Mouse (Mus musculus): ENCODE data around the gene Rpl36.
"Not testable (repeated sequence)": the region's sequence is repeated elsewhere in the genome, so short reads cannot be mapped to it uniquely, and the experiment has no call there.

Gene Rpl36

DNA sequence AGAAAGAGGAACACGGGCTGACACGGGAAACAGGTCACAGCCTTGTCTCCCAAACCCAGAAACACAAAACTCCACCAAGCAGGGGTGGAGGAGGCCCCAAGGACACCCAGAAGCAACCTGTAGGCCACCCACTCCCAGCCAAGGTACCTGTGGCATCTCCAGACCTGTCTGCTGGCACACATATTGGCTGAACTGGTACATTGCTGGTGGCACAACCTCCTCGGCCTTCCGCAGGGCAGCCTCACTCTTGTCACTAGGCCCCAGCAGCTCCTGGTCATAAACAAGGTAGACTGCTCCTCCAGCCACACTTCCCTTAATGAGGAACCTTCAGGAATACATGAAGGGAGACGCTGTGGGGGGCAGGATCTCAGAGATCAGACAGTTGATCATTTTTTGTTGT, 4.5 kb upstream of the Rpl36 start:
- DNase-seq (ENCODE audit: low spot score), result peak; percentile 53

DNA sequence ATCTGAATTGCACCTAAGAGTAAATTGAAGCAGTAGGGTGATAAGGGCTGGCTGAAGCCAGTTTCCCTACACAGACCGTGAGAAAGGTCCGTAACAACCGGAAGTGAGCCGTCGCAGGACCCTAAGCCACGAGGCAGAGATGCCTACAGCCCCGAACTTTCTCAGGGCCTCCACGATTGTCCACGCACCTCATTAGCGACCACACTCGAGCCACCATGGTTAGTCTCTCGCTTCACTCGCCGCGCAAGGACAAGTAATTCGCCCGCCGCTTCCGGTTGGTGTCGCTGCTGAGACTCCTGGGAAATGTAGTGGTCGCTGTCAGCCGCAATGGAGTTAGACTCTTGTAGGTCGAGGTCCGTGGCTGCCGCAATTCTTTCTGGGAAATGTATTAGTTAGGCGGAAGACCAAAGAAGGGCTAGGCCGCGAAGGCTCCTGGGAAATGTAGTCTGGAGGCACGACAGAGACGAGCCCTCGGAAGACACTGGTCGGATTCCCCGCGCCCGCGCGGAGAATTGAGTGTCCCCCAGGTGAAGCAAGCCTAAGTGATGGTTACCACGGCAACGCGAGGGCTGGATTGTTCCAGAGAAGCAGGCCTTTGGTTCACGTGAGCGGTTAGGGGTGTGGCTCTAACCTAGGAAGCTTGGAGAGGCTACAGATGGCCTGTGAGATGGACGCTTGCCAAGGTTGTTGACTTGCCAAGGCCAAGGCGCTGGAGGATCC, 3.6 kb upstream of the Rpl36 start, which contains the start of gene 2410015M20Rik:
2410015M20Rik (minus strand) TSS at position 320 of the 720 bp plus-strand sequence.
- DNase-seq (ENCODE audit: low spot score), result peak; percentile 99

DNA sequence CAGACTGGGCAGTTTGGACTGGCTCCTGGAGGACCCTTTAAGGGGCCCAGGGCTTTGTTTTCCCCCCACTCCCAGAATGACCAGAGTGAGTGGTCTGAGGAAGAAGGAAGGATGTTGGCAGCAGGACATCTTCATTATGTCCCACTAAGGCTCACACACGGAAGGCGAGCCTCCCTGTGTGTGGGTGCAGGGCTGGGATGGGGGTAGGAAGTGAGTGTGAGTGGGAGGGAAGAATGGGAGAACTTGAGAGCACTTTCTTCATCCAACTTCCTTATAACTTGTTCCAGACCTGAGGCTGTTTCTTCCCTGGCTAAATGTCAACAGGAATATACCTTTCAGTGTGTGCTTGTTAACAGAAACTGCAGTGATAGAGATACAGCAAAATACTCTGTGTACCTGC, 1.9 kb upstream of the Rpl36 start:
- DNase-seq (ENCODE audit: low spot score), result no peak

DNA sequence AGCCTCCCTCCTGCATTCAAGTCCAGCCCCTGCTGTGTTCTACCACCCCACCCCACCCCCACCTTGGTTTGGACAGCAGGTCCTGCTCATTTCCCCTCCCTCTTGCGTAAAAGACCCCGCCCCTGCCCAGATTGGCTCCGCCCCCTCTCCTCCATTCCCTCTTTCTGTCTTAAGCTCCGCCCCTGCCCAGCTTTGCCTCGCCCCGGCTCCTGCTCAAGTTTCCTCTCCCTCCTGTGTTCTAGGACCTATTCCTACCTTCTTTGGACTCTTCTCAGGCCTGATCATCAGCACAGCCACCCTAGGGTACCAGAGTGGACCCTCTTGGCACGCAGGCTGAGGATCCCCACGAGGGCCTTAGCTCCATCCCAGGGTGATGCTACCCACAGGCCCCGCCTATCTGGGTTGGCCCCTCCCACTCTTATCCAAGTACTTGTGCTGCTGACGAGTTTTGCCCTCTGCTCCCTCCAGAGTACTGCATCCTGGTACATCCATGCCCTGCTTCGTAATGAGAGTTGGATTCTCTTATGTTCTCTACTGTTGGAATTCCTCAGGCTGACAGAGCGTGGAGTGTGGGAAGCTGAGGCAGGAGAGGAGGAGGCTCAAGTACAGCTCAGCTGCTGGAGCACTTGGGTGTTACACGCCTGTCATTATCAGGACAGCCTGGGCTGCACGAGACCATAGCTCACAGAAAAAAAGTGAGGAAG, 1.2 kb upstream of the Rpl36 start:
- no peak for DNase-seq (ENCODE audit: low spot score)

DNA sequence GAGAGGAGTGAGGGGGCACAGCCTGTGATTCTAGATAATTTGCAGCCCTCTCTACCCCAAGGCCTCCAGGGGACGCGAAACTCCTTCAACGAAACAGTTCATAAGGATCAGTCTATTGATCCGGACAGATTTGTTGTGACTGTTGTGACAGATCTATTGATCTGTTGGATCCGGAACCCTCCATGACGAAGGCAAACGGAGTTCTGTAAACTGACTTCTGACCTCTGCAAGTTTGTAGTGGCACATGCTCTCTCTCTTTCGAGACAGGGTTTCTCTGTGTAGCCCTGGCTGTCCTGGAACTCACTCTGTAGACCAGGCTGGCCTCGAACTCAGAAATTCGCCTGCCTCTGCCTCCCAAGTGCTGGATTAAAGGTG, 664 bp upstream of the Rpl36 start:
- not testable (repeated sequence) for DNase-seq (ENCODE audit: low spot score)

DNA sequence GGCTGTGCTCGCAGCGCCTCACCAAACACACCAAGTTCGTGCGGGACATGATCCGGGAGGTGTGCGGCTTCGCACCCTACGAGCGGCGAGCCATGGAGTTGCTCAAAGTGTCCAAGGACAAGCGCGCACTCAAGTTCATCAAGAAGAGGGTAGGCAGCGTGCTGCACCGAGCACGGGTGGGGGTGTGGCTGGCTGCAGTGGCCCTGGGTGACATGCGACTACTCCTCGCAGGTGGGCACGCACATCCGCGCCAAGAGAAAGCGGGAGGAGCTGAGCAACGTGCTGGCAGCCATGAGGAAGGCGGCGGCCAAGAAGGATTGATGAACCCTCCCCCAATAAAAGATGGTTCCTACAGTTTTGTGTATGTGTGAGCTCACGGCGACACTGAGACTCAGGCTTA, 677 bp downstream of the Rpl36 start:
- DNase-seq (ENCODE audit: low spot score), result peak; percentile 54

DNA sequence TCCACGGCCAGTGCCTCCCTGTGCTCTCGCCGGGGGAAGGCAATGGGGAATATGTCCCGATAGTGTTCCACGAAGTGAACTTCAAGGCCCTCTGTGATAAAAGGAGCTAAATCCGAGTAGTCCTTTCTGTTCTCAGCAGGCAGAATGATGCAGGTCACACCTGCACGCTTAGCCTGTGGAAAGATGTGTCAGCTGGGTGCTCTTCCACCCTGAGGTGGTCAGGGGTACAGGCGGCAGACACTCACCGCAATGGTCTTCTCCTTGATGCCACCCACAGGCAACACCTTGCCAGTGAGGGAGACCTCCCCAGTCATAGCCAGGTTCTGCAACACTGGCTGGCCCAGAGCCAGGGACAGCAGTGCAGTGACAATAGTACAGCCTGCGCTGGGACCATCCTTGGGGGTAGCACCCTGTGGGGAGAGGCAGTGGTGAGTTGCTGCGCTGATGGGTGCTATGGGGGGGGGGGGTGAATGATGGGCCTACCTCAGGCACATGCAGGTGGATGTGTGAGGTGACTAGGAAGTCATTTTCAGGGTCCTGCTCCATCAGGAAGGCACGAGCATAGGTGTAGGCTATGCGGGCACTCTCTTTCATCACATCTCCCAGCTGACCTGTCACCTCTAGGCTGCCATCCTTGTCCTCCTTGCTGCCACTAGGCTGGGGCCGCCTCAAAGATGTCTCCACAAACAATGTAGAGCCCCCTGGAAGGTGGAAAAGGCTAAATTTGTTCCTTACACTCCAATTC, 1.3 kb downstream of the Rpl36 start:
- DNase-seq (ENCODE audit: low spot score), result peak; percentile 43

DNA sequence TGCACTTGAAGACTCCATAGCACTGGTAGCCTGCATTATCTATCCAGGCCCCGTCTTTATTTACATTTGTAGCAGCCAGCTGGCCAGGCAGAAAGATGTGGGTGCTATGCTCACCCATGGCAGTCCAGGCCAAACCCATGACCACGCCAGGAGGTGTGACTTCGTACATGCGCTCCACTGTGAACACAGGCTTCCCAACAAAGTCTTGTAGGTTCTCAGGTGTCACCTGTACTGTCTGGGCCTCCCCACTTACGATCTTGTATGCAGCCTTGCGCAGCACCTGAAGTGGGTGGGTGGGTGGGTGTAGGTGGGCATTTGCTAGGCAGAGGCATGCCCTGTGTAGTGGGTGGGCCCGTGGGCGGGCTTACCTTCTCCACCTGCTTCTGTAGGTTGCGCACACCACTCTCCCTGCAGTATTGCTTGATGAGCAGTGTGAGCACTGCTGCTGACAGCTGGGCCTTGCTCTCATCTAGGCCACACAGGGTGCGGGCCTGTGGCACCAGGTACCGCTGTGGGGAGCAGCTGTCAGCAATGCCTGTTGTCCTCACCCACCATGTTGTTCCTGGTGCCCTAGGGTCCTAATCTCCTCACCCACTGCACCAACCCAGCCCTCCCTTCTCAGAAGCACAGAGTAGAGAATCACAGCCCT, 2.0 kb downstream of the Rpl36 start:
- DNase-seq (ENCODE audit: low spot score), result no peak

DNA sequence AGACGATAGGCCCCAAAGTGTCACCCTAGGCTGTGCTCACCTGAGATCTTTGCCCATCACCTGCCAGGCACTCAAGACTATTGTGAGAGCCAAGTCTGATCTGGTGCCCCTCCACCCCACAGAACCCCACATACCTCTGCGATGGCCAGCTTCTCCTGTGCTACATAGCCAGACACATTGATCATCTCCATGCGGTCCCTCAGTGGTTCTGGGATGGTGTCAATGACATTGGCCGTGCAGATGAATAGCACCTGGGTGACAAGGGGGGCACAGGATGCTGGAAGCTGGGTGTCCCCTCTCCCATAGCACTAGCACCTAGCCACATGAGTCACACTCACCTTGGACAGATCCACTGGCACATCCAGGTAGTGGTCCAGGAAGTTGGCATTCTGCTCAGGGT, 2.6 kb downstream of the Rpl36 start:
- DNase-seq (ENCODE audit: low spot score), result no peak

DNA sequence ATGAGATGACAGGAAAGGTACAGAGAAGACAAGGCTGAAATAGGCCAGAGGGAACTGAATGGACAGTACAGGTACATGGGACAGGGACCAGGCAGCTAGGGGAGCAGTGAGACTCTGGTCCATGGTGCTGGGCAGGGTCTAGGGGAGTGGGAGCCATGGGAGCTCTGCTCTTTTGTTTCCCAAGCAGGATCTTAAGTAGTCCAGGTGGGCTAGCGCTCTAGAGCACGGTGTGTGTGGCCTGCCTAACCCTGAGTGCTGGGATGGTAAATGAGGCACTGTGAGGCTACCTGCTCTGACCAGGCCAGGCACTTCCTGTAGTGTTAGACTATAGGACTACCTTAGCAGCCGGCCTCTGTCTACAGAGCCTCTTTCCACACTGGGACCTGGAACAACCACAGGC, 3.5 kb downstream of the Rpl36 start:
- no peak for DNase-seq (ENCODE audit: low spot score)

DNA sequence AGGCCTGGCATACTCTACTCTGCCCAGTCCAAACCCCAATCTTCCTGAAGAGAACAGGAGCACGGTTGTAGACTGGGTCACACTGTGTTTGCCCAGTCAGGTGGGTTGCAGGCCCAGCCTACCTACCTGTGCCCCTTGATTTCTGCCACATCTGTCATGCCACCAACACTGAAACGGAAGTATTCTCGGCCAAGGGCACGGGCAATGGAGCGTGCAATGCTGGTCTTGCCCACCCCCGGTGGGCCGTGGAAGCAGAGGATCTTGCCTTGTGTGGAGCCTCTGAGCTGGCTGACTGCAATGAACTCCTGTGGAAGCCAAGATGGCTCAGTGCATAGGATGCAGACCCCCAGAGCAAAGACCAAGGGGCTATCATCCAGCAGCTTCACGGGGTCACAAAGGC, 4.4 kb downstream of the Rpl36 start:
- no peak for DNase-seq (ENCODE audit: low spot score)

DNA sequence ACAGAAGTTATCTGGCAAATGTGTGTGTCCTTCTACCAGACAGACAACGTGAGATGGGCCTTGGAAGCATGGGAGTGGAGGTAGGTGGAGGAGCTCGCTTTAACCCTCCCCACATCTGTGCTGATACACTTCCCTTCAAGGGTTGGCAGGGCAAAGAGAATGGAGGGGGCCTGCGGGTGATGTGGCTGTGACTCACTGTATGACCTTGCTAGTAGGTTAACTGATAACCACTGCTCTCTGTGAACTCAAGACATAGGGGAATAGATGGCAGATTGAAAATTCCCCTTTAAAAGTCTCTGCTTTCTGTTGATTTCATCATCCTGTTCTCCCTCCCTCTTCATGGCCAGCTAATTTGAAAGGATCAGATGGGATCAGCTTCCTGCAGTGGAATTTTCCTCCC, 12.3 kb downstream of the Rpl36 start:
- no peak for DNase-seq (ENCODE audit: low spot score)

DNA sequence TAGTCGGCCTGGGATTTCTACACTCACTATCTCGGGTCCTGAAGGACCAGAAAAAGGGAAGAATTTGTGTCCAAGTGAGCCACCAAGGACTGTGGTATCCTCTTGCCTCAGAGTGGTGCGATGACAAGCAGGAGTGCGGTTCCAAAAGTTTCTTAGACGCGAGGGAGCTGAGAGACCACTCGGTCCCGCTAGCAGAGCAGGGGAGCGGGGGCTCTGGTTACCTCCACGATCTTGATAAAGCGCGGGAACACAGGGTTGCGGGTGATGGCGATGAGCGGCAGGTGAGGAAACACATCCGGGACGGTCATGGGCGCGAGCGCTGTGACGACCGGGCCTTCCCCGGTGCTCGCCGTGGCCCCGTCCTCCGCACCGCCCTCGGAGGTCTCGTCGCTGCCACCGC, 13.0 kb downstream of the Rpl36 start:
- DNase-seq (ENCODE audit: low spot score), result no peak

DNA sequence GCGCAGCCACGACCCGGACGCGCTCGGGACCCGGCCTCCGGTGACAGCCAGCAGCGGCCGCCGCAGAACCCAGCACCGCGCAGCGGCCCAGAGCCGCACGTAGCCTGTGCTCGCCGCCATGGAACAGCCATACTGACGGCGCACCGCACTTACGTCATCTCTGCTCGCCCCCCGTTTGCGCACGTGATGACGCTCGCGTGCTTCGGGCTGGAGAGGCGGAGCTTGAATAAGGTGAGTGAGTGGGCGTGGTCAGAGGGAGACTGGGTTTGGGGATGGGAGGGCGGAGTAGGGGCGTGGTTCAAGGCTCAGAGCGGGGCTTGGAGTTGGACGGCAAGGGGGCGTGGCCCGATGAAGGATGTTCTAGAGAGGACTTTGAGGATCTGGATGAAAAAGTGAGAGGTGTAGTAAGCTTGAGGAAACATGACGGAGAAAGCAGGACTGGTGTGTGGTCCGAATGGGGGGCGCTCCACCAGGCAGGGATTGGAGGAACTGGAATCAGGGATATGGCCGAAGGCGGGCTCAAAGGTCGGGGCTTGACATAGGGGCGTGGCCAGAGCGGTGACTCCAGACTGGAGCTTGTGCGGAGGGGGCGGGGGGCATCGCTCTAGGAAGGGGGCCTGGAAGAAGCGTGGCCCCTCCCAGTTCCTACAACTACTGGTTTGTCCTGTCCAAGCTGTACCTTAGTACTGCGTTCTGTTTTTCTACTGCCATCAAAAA, 13.7 kb downstream of the Rpl36 start, which contains the start of gene Lonp1:
Lonp1 (minus strand) TSS at position 134 of the 717 bp plus-strand sequence.
- peak; percentile 96 for DNase-seq (ENCODE audit: low spot score)

DNA sequence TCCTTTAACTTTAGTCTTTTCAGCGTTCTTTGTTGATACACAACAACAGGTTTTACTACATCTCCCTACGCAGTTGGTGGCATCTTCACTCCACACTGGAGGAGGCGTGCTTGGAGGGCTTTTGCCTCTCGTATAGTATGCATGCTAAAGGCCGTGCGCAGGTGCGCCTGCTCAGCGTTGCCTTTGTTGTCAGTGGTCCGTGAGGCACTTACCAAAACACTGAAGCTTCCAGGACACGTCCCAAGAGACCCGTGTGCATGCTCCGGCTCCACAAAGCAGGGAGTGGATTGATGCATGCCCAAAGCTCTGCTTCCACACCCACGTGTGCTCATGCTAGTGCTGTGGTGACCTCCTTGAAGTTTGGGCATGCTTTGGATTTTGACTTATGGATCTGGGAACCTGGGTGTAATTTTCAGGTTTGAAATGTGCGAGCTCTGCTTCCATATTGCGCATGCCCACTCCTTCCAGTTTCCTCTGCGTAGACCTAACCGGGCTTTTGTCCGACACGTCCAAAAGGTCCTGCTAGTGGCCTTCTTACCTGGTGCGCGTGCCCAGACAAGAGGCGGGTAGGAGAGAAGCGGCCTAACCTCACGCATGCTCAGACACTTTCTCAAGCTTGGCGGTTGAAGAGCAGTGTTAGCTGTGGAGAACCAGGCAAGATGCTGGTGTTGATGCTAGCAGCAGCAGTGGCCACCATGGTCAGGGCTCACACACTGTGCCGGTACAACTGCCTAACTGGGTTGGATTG, 14.5 kb downstream of the Rpl36 start, which contains the start of gene Catsperd:
Catsperd (plus strand) TSS at position 614 of the 748 bp plus-strand sequence.
- no peak for DNase-seq (ENCODE audit: low spot score)

DNA sequence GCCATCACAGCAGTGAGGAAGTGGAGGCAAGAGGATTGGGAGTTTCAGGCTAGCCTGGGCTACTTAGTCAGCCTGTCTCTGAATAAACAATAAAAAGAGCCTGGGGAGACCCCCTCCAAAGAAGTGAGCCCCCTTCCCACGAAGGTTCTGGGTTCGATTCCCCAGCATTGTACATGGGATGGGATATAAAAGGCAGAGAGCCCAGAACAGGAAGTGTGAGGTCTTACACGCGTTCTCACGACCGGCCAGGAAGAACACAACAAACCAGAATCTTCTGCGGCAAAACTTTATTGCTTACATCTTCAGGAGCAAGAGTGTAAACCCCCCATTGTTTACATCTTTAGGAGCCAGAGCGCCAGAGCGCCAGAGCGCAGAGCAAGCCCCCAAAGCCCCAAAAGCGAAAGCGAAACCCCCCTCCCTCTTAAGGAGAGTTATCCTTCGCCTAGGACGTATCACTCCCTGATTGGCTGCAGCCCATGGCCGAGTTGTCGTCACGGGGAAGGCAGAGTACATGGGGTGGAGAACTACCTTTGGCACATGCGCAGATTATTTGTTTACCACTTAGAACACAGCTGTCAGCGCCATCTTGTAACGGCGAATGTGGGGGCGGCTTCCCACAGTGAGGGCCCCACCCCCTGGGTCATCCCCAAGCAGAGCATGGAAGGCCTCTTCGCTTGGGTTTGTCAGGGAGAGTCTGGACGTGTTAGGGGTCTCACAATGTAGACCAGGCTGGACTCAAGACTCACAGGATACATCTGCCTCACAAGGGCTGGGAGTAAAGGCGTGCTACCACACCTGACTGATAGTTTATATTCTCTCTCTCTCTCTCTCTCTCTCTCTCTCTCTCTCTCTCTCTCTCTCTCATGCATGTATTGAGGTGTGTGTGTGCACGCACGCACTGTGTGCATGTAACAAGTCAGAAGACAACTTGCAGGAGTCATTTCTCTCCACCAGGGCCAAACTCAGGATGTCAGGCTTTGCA, 16.9 kb downstream of the Rpl36 start:
- not testable (repeated sequence) for DNase-seq (ENCODE audit: low spot score)

DNA sequence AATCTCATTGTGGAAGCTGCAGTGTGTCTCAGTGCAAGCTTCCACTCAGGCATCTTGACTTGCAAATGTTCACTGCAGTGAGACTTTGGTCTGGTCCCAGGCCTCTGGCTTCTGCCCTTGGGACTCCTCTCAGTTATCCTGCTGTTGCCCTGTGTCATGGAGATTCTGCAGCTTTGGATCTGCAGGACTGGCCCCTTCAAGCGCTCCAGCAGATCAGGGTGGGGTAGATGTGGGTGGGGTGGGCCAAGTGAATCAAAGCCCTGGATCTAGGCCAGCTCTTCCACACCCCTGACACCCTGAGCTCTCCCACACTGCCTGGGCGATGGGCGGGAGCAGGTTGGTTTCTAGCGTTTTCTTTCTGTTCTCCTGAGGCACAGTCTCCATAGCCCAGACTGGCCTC, 18.6 kb downstream of the Rpl36 start:
- no peak for DNase-seq (ENCODE audit: low spot score)

DNA sequence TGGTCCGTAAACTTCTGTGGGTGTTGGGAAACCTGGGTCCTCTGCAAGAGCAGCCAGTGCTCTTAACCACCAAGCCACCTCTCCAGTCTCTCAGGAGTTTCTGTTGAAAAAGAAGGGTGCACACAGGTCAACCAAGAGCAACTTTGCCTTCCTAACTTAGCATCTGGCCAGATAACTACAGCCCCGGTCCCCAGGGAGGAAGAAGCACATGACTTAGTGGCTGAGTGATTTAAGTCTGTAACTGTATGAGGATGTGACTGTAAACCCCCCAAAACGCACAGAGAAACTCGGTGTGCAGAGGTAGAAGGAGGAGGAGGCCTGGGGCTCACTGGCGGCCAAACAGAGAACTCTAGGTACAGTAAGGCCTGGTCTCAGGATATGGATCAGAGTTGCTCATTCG, 20.8 kb downstream of the Rpl36 start:
- peak; percentile 35 for DNase-seq (ENCODE audit: low spot score)

DNA sequence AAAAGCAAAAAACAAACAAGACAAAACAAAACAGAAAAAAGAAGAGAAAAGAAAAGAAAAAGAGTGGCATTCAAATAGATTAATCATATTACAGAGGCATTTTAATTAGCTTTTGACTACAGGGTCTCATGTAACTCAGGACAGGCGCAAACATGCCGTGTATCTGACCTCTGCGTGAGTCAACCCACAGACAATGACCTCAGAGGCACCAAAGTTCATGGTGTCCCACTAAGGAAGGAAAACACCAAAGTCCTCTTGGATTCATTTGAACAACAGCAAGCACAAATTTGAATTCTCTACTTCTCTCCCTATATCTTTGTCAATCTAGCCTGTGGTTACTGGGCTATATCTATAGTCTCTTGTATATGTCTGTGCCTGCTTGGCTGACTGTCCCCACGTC, 30.0 kb downstream of the Rpl36 start:
- DNase-seq (ENCODE audit: low spot score), result no peak

DNA sequence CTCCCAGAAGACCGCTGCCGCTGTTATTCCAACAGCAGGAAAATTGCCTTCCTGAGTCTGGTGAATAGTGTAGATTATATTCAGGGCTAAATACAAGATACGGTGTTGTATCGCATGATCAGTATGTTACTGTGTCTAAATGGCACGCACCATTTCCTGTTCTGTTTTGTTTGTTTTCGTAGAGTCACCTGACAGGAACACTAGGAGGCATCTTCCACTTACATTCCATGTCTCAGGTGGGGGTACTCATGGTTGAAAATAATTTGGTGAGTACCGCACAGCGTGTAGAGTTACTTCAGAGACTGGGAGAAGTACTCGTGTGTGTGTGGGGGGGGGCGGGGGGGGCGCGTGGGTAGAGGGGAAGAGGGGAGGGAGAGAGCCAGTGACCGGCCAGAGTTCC, 34.3 kb downstream of the Rpl36 start:
- no peak for DNase-seq (ENCODE audit: low spot score)

All from adipocyte (in vitro differentiated cells).